Mouse (Mus musculus) lung, adult 2 months (tissue): ENCODE results near the gene Alg10b.

Experiments used
- CTCF ChIP-seq: fragments of 200-500 bp; IDR thresholded peaks from 2 replicates; pipeline ENCODE4 v1.5.1; 2011; ENCODE audit warnings: mild to moderate bottlenecking, low read length, control low read depth; ENCODE audit not compliant: insufficient read depth
- POLR2A ChIP-seq: fragments of 200-500 bp; IDR thresholded peaks from 2 replicates; pipeline ENCODE4 v1.6.1; 2011; ENCODE audit warnings: low read depth, mild to moderate bottlenecking, control low read depth, low read length, borderline replicate concordance; ENCODE audit errors: extremely low read depth

DNA sequence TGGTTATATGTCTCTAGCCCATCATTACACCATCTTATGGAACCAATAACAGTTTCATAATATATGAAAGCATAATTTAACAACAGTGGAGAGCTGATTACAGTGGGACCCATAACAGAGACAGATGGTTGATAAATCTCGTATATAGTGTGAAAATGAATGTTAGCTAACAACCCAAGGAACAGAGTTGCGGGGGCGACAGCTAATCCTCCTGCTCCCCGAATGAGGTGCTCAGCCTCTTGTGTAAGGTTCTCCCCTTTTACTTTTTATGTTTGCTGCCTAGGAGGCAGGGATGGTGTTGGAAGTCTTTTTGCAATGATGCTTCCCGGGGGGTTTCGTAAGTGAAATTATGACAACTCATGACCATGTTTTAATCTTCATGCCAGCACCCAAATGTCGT, 58.8 kb downstream of the Alg10b start:
- no peak for TF ChIP-seq CTCF
- no peak for TF ChIP-seq POLR2A
